Mouse (Mus musculus) kidney, embryonic 16.5 days (tissue): ENCODE results near the gene Maml3. TPM values are rescaled to one million over a fixed set of nuclear protein-coding genes. Genes with fewer than 3 reads are reported as not detected.

Source experiments
- ATAC-seq: fragments of 200-750 bp; cut with Nextera tagmentation; 2 replicates; pipeline ENCODE4 v1.8.0; 2017; ENCODE audit warnings: moderate TSS enrichment; ENCODE audit not compliant: low FRiP score, low TSS enrichment
- H3K27ac ChIP-seq: fragments of 300-500 bp; sonication (generic); 2 replicates; pipeline ENCODE4 v1.5.1; 2014; ENCODE audit warnings: low read length
- H3K27me3 ChIP-seq: fragments of 300-500 bp; sonication (generic); 2 replicates; pipeline ENCODE4 v1.6.1; 2014; ENCODE audit warnings: low read length, control low read depth, mixed read lengths; ENCODE audit not compliant: insufficient read depth
- H3K36me3 ChIP-seq: fragments of 300-500 bp; sonication (generic); 2 replicates; pipeline ENCODE4 v1.6.1; 2014; ENCODE audit warnings: low read length, control low read depth, mixed read lengths; ENCODE audit not compliant: insufficient read depth
- H3K4me1 ChIP-seq: fragments of 300-500 bp; sonication (generic); 2 replicates; pipeline ENCODE4 v1.6.1; 2014; ENCODE audit warnings: low read length, control low read depth, mixed read lengths; ENCODE audit not compliant: insufficient read depth
- H3K4me2 ChIP-seq: fragments of 300-500 bp; sonication (generic); replicated peaks from 2 replicates; pipeline ENCODE4 v1.6.1; 2014; ENCODE audit warnings: low read depth, low read length
- H3K4me3 ChIP-seq: fragments of 300-500 bp; sonication (generic); 2 replicates; pipeline ENCODE4 v1.5.1; 2014; ENCODE audit warnings: mild to moderate bottlenecking, low read length
- H3K9ac ChIP-seq: fragments of 300-500 bp; sonication (generic); replicated peaks from 2 replicates; pipeline ENCODE4 v1.6.1; 2014; ENCODE audit warnings: low read length
- H3K9me3 ChIP-seq: fragments of 300-500 bp; sonication (generic); 2 replicates; pipeline ENCODE4 v1.6.1; 2016; ENCODE audit warnings: low read length, control low read depth
- WGBS: fragments of 180-500 bp; shearing (Covaris S2); extraction: QIAGEN DNeasy Blood & Tissue Kit; methylation state at CpG from one replicate; pipeline ENCODE4 v1.1.7; 2014; 5-methylcytosine and 5-hydroxymethylcytosine counted together
- polyA plus RNA-seq: library from polyadenylated mRNA; unstranded; fragments of >200 nt; fragmentation: Nextera tagmentation; extraction: Ambion mirVana; gene quantifications from 2 replicates; pipeline ENCODE4 v1.2.1, GENCODE M21; 2015

Maml3 gene
- polyA plus RNA-seq, 1 experiment from 2014 or later, result 6.7 TPM

DNA sequence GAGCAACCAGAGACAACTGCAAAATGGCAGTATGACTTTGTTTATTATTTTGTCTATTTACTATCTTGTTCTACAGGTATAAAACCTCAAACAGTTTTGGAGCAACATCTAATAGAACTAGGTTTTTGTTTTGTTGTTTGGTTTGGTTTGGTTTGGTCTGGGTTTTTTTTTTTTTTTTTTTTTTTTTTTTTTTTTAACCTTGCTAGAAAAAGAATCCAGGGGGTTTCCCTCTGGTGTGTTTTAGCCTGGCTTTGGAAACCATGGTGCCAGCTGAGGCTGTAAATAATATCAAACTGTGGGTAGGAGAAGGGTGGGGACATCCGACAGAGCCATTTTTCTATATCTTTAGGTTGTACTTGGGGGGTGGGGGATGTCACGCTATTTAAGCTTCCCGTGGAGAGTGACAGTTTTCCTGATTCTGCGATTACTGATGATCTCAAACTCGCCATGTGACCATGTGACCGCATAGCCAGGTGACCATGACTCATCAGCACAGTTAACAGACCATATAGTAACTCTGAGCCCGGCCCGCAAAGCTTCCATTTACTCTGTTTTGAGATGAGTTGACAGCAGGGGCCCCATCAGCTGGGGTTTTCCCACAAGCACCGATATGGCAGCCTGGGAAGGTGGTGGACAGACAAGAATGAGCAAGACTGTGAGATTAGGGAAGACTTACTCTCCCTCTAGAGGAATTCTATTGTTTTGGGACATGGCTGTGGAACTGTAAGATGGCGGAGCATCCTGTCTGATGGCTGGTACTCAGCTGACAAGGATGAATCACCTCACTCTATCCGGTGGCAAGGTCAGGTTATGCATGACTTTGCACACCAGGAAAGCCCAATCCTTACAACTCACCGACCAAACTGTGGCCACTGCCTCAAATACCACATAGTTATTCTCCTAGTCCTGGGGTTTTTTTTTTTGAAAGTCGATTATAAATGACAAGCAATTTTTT lies 170.1 kb downstream of the Maml3 start:
- Histone ChIP-seq H3K9ac (no peak overlapping the region), H3K27ac (no peak overlapping the region), H3K36me3 (0 out of 2 replicates have a peak, but pooled peaks cover under 1% of the 10 kb centered on the region), H3K4me1 (no peaks in the 10 kb centered on the region), H3K4me3 (no peak overlapping the region), H3K4me2 (no peak overlapping the region), H3K27me3 (no peaks in the 10 kb centered on the region), H3K9me3 (no peaks in the 10 kb centered on the region)
- no peak for ATAC-seq
- WGBS, result 81% methylated on average over 13 of the region's 13 CpGs

DNA sequence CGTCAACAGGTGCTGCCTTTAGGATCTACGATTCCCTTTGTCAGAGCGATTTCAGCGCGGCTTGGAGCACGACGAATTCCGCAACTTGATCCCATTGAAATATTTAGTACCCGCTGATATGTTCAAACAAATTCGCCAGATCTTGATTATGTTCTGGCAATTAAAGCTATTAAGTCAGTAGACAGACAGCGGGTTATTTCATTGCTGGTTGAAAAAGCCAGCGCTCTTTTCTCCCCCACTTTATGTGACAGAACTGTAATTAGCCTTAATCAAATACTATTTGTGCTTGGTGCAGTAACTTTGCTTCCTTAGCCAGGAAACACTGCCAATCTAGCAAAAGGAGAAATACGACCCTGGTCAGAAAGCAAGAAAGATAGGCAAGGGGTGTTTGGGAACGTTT lies 176.7 kb downstream of the Maml3 start:
- Histone ChIP-seq H3K27me3 (no peaks in the 10 kb centered on the region), H3K4me1 (peaks cover 26% of the 10 kb centered on the region), H3K36me3 (peaks cover 4% of the 10 kb centered on the region; the same call in 1 of the 2 replicates), H3K9me3 (peaks cover 2% of the 10 kb centered on the region; the same call in 1 of the 2 replicates), H3K4me2 (peak overlapping the region; percentile 34), H3K9ac (no peak overlapping the region), H3K4me3 (no peak overlapping the region; the same call in 1 of the 2 replicates), H3K27ac (peak overlapping the region; percentile 52)
- WGBS, result 50% methylated on average over 14 of the region's 14 CpGs
- ATAC-seq, result no peak

DNA sequence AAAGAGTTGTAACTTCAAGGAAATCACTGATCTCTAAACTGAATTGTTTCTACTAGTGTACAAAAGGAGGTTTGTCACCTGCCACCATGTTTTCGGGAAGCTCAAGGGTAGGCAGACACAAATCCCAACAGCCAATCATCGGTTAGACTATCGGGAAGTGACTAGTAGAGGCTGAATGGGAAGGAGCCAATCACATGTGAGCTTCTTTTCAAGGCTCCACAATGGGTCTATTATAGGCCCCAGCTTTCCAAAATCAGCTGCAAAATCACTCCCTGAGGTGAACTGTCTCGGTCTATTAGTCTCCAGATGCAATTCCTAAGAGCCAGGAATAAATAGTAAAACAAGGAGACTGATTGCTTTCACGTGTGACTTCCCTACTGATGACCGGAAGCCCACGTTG lies 177.3 kb downstream of the Maml3 start:
- H3K27ac ChIP-seq, result peak overlapping the region; percentile 52; the same call in 1 of the 2 replicates
- H3K4me1 ChIP-seq, result peaks cover 26% of the 10 kb centered on the region
- peaks cover 4% of the 10 kb centered on the region; the same call in 1 of the 2 replicates for H3K36me3 ChIP-seq
- no peaks in the 10 kb centered on the region for H3K27me3 ChIP-seq
- WGBS, result 65% methylated on average over 7 of the region's 7 CpGs
- no peak overlapping the region; the same call in 1 of the 2 replicates for H3K4me3 ChIP-seq
- H3K9ac ChIP-seq, result no peak overlapping the region
- H3K4me2 ChIP-seq, result peak overlapping the region; percentile 34
- H3K9me3 ChIP-seq, result peaks cover 2% of the 10 kb centered on the region; the same call in 1 of the 2 replicates
- ATAC-seq, result no peak

DNA sequence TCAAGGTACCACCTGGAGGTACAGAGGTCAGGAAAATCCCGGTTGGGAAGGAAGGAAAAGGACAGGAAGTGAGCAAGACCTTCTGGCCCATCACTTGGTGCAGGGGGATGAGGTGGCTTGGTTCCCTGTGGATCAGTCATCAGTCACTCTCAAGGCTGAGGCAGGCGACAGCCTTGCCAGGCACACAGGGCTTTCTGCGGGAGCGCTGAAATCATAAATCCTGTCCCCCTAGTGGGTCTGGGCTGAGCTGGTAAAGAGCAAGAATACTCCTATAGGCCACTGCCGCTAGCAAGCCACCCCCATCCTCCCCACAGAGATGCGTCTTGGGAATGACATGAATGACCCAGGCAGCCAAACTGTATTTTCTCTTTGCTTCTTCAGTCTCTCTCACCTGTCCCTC lies 177.8 kb downstream of the Maml3 start:
- Histone ChIP-seq H3K9me3 (peaks cover 2% of the 10 kb centered on the region; the same call in 1 of the 2 replicates), H3K4me1 (peaks cover 26% of the 10 kb centered on the region), H3K36me3 (peaks cover 4% of the 10 kb centered on the region; the same call in 1 of the 2 replicates), H3K27ac (peak overlapping the region; percentile 12; the same call in 1 of the 2 replicates), H3K4me3 (no peak overlapping the region), H3K4me2 (0 out of 2 replicates have a peak overlapping the region, but pooled peaks have one; percentile 34), H3K9ac (no peak overlapping the region), H3K27me3 (no peaks in the 10 kb centered on the region)
- ATAC-seq, result no peak
- WGBS, result 47% methylated on average over 6 of the region's 6 CpGs

DNA sequence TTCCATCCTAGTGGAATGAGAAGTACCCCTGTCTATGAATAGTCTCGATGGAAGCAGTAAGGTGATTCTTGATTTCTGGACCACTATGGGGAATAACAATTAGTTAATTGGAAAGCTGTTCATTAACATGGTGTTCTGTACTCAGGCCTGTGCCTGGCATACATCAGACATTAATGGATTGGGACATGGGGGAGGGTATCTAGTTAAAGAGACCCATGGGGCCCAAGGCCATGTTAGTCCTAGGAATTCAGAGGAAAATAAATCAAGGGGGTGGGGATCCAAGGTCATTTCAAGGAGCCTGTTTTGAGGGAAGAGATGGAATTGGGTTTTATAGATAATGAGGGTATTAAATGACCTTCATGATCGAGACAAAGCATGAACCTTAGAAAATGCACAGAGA lies 179.1 kb downstream of the Maml3 start:
- peaks cover 26% of the 10 kb centered on the region for H3K4me1 ChIP-seq
- ATAC-seq, result no peak
- 59% methylated on average over 2 of the region's 2 CpGs for WGBS
- no peak overlapping the region for H3K4me2 ChIP-seq
- no peak overlapping the region for H3K9ac ChIP-seq
- no peak overlapping the region for H3K4me3 ChIP-seq
- peaks cover 2% of the 10 kb centered on the region; the same call in 1 of the 2 replicates for H3K9me3 ChIP-seq
- no peak overlapping the region for H3K27ac ChIP-seq
- peaks cover 4% of the 10 kb centered on the region; the same call in 1 of the 2 replicates for H3K36me3 ChIP-seq
- no peaks in the 10 kb centered on the region for H3K27me3 ChIP-seq

DNA sequence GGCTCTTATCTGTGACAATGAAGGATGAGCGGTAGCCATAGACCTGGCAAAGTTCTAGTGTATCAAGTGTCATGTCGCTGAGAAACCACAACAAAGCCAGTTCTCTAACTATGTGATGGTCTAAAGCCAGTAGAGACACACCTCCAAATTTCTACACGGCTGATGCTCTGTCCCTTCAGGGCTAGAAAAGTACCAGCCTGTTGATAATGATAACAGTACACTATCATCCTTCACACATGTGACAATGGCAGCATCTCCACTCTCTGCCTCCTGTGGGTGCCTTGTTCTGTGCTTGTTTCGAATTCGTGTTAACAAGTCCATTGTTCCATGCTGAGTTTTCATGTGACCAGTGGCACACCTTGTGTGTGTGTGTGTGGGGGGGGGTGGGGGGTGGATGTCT lies 180.2 kb downstream of the Maml3 start:
- Histone ChIP-seq H3K9me3 (peaks cover 10% of the 10 kb centered on the region), H3K4me2 (no peak overlapping the region), H3K4me3 (no peak overlapping the region), H3K36me3 (peaks cover 2% of the 10 kb centered on the region; the same call in 1 of the 2 replicates), H3K9ac (no peak overlapping the region), H3K4me1 (peaks cover 26% of the 10 kb centered on the region), H3K27ac (no peak overlapping the region), H3K27me3 (no peaks in the 10 kb centered on the region)
- 58% methylated on average over 5 of the region's 5 CpGs for WGBS
- no peak for ATAC-seq

DNA sequence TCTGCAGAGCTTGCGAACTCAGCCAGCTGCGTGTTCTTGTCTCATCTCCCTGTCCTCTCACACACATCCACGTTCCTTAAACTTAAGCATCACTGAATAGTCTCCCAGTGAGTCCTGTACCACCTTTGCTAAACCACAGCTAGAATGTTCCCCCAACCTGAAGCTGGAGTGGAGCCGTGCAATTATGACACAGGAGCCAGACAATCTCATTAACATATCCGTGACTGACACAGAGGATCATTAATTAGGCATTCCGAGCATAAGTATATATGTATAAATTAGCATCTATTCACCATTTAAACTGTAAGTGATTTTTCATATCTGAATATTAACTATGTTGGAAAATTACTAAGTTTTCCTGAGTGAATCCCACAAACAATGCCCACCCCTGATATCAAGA lies 181.1 kb downstream of the Maml3 start:
- H3K9ac ChIP-seq, result no peak overlapping the region
- H3K4me3 ChIP-seq, result no peak overlapping the region
- no peak for ATAC-seq
- peaks cover 26% of the 10 kb centered on the region for H3K4me1 ChIP-seq
- peaks cover 8% of the 10 kb centered on the region; the same call in 1 of the 2 replicates for H3K9me3 ChIP-seq
- no peaks in the 10 kb centered on the region for H3K27me3 ChIP-seq
- H3K4me2 ChIP-seq, result no peak overlapping the region
- 86% methylated on average over 6 of the region's 6 CpGs for WGBS
- no peaks in the 10 kb centered on the region for H3K36me3 ChIP-seq
- H3K27ac ChIP-seq, result no peak overlapping the region

DNA sequence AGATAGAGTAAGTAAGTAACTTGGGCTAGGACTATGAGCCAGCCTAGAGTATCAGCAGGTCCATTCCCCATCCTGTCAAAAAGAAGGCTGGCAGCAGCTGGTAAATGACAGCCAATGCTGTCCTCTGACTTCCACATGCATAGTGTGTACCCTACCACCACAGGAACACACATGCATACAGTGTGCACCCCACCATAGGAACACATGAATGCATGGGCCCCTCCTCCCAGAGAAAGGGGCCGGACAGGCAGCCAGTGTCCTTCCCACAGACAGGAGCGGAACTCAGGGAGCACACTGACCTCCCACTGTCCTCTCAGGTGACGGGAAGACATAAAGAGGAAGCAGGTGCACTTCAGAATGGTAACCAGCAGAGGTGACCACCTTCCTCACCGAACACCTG lies 188.0 kb downstream of the Maml3 start:
- Histone ChIP-seq H3K4me1 (peaks cover 41% of the 10 kb centered on the region), H3K27ac (peak overlapping the region; percentile 98), H3K36me3 (no peaks in the 10 kb centered on the region), H3K4me2 (peak overlapping the region; percentile 4; the same call in 1 of the 2 replicates), H3K27me3 (no peaks in the 10 kb centered on the region), H3K9me3 (peaks cover 8% of the 10 kb centered on the region; the same call in 1 of the 2 replicates), H3K4me3 (no peak overlapping the region), H3K9ac (peak overlapping the region; percentile 23; the same call in 1 of the 2 replicates)
- peak; percentile 52 for ATAC-seq
- 67% methylated on average over 4 of the region's 4 CpGs for WGBS

DNA sequence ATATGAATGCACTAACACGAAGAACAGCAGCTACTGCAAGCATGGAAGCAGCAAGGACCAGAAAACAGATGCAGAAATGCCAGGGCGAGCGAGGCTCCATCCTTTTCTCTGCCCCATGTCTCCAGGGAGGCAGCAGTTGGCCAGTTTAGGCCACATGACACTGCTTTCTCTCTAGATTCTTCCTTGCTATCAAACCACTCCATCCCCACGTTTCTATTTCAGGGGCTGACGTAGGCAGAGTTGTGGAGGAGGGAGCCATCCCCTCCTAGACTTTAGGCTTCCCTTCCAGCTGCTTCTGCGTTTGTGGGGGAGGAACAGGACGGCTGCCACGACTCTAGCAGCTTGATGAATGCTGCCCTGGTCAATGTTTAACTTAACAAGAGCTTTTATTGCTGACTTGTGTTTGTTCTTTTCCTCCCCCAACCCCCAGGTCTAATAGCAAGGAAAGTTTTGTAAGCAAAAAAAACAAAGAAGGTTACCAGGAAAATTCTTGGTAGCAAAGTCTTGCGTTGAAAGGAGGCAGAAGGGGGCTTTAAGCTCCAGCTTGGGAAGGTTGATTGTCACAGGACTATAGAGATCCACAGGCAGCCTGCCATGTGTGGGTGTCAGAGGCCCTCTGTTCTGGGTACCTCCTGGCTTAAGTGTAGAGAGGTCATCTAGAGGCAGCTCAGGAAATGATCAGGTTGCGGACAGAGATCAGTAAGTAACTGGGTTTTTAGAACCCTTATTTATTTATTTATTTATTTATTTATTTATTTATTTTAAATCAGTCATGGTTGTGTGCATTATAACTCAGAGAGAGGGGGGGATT lies 188.6 kb downstream of the Maml3 start:
- peak; percentile 95 for ATAC-seq
- peaks cover 41% of the 10 kb centered on the region for H3K4me1 ChIP-seq
- no peaks in the 10 kb centered on the region for H3K36me3 ChIP-seq
- peak overlapping the region; percentile 43 for H3K4me2 ChIP-seq
- peak overlapping the region; percentile 98 for H3K27ac ChIP-seq
- peaks cover 8% of the 10 kb centered on the region; the same call in 1 of the 2 replicates for H3K9me3 ChIP-seq
- no peaks in the 10 kb centered on the region for H3K27me3 ChIP-seq
- peak overlapping the region; percentile 49; the same call in 1 of the 2 replicates for H3K9ac ChIP-seq
- no peak overlapping the region for H3K4me3 ChIP-seq
- WGBS, result 6% methylated on average over 10 of the region's 10 CpGs
